Mouse (Mus musculus) adrenal gland, adult (tissue): Measurements from ENCODE around the gene Lyst.
"Not testable (repeated sequence)": the region's sequence is repeated elsewhere in the genome, so short reads cannot be mapped to it uniquely, and the experiment has no call there.

Experiments
- DNase-seq, 2 experiments: peaks; one replicate each; pipeline ENCODE4 v3.0.0; 2022 to 2023; ENCODE audit warnings: low spot score in 1 of 2; ENCODE audit not compliant: inconsistent age in 2 of 2

Lyst gene

GRCm38 (mm10) chr13:13634706-13635105 lies 44.5 kb downstream of the Lyst start:
- DNase-seq: no peak

GRCm38 (mm10) chr13:13635224-13635623 lies 45.0 kb downstream of the Lyst start:
- DNase-seq: no peak

- no peak for DNase-seq
These were observed 47.4 kb downstream of the Lyst start for GRCm38 (mm10) chr13:13637577-13637976.

- no peak for DNase-seq
These were observed 47.8 kb downstream of the Lyst start for GRCm38 (mm10) chr13:13637981-13638380.

GRCm38 (mm10) chr13:13638725-13639124 lies 48.5 kb downstream of the Lyst start:
- DNase-seq: no peak

GRCm38 (mm10) chr13:13647296-13647695 lies 57.1 kb downstream of the Lyst start:
- DNase-seq: no peak

- no peak for DNase-seq
These were observed 65.3 kb downstream of the Lyst start for GRCm38 (mm10) chr13:13655453-13655852.

- not testable (repeated sequence) for DNase-seq
These were observed 75.9 kb downstream of the Lyst start for GRCm38 (mm10) chr13:13666103-13666502.

GRCm38 (mm10) chr13:13670669-13671068 lies 80.5 kb downstream of the Lyst start:
- no peak for DNase-seq

GRCm38 (mm10) chr13:13671585-13672328 lies 81.6 kb downstream of the Lyst start:
- DNase-seq: no peak

- DNase-seq: peak in 1 of 2 experiments; percentile 9
These were observed 84.6 kb downstream of the Lyst start for GRCm38 (mm10) chr13:13674669-13675343.

GRCm38 (mm10) chr13:13677871-13678270 lies 87.7 kb downstream of the Lyst start:
- DNase-seq: peak; percentile 52 to 81

- no peak for DNase-seq
These were observed 91.4 kb downstream of the Lyst start for GRCm38 (mm10) chr13:13681642-13682041.

GRCm38 (mm10) chr13:13703476-13703875 lies 113.3 kb downstream of the Lyst start:
- no peak for DNase-seq

GRCm38 (mm10) chr13:13721435-13721834 lies 131.2 kb downstream of the Lyst start:
- DNase-seq: not testable (repeated sequence)

- no peak for DNase-seq
These were observed 133.1 kb downstream of the Lyst start for GRCm38 (mm10) chr13:13723293-13723692.

GRCm38 (mm10) chr13:13723786-13724185 lies 133.6 kb downstream of the Lyst start:
- DNase-seq: no peak

GRCm38 (mm10) chr13:13739232-13739631 lies 149.0 kb downstream of the Lyst start:
- no peak for DNase-seq

- no peak for DNase-seq
These were observed 155.7 kb downstream of the Lyst start for GRCm38 (mm10) chr13:13745911-13746310.

- peak in 1 of 2 experiments; percentile 56 for DNase-seq
These were observed 185.7 kb downstream of the Lyst start for GRCm38 (mm10) chr13:13775778-13776494.

- no peak for DNase-seq
These were observed 186.9 kb downstream of the Lyst start for GRCm38 (mm10) chr13:13777052-13777451.

- DNase-seq: no peak
These were observed 187.5 kb downstream of the Lyst start for GRCm38 (mm10) chr13:13777696-13778095.
